Mouse (Mus musculus): ENCODE data around the gene Klf11. TPM values are rescaled to one million over a fixed set of nuclear protein-coding genes. Genes with fewer than 3 reads are reported as not detected.
"Not testable (repeated sequence)": the region's sequence is repeated elsewhere in the genome, so short reads cannot be mapped to it uniquely, and the experiment has no call there.

Klf11 gene
- polyA plus RNA-seq, 1 experiment from 2014 or later: 15.4 TPM

DNA sequence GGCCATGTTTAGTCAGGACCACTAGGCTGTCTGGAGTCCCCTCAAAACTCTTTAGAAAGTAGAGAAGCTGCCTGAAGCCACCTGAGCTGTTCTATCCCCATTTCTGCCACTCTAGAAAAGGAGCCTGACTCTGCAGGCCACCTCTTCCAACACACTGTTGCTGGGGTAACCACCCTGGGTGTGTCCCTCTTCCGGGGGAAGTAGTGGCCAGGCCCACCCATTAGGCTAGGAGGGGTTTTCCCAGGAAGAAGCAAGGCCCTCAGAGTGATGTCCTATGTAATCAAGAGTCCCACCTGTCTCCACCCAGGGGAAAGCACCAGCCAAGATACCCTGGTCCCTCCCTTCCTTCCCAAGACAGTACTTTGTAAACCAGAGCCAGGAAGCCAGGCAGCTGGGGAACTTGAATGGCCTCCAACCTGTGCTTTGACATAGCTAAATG, 17.3 kb upstream of the Klf11 start:
- ATAC-seq (replicated peaks; ENCODE audit: low FRiP score, low read depth) (no peak), DNase-seq (ENCODE audit: low spot score) (no peak)
- H3K4me1 ChIP-seq (replicated peaks; ENCODE audit: insufficient read depth, low read length): no peaks in the 10 kb centered on the region
- WGBS: 62% methylated on average over 1 of the region's 1 CpGs
- no peaks in the 10 kb centered on the region for H3K27me3 ChIP-seq (ENCODE audit: insufficient read depth, low read length)
- no peaks in the 10 kb centered on the region for H3K36me3 ChIP-seq (ENCODE audit: insufficient read depth, low read length)
- no peak overlapping the region for H3K4me3 ChIP-seq (replicated peaks; ENCODE audit: low read depth, low read length)
- H3K4me2 ChIP-seq (ENCODE audit: low read length): no peak overlapping the region
- H3K9me3 ChIP-seq (replicated peaks; ENCODE audit: low read length): no peaks in the 10 kb centered on the region
- no peak overlapping the region for H3K27ac ChIP-seq
- TF ChIP-seq CTCF (IDR thresholded peaks at IDR 0.05; ENCODE audit: low read depth): no peak
- H3K9ac ChIP-seq (ENCODE audit: low read depth, low read length): no peak overlapping the region

DNA sequence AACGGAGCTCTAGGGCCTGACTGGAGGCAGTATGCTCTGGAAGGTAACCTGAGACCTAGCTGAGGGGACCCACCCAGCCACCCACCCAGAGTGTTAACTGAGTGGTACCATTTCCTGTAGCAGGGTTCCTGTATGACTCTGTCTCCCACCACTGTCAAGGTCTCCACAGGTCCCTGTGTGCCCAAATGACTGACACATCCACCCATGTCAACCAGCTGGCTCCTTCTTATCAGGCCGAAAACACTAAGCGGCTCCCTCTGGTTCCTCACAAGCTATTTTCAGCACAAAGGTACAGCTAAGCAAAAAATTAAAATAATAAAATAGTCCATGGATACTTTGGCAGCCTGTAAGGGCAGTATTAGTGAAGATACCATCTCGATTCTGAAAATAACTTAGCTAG, 16.9 kb upstream of the Klf11 start:
- H3K4me2 ChIP-seq (ENCODE audit: low read length): no peak overlapping the region
- no peak for TF ChIP-seq CTCF (IDR thresholded peaks at IDR 0.05; ENCODE audit: low read depth)
- H3K4me1 ChIP-seq (replicated peaks; ENCODE audit: insufficient read depth, low read length): no peaks in the 10 kb centered on the region
- no peaks in the 10 kb centered on the region for H3K9me3 ChIP-seq (replicated peaks; ENCODE audit: low read length)
- no peak overlapping the region for H3K27ac ChIP-seq
- H3K9ac ChIP-seq (ENCODE audit: low read depth, low read length): no peak overlapping the region
- no peak for ATAC-seq (replicated peaks; ENCODE audit: low FRiP score, low read depth)
- no peak for DNase-seq (ENCODE audit: low spot score)
- no peaks in the 10 kb centered on the region for H3K27me3 ChIP-seq (ENCODE audit: insufficient read depth, low read length)
- WGBS: 73% methylated on average over 4 of the region's 4 CpGs
- H3K36me3 ChIP-seq (ENCODE audit: insufficient read depth, low read length): no peaks in the 10 kb centered on the region
- no peak overlapping the region for H3K4me3 ChIP-seq (replicated peaks; ENCODE audit: low read depth, low read length)

DNA sequence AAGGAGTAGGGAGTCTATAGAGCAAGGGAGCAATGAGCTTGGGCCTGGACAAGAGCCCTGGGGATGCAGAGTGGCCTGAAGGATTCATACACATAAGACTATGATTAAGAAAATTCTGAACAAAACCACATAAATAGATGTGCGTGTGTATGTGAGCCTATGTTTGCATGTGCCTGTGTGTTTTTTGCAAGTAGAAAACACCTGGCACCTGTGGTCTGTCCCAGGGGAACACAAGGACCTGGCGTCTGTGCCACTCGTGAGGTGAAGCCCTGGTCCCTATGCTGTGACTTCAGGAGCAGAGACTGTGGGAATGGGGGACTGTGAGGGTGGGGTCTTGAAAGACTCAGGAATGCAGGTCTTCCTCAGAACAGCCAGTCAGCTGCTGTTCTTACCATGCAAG, 16.4 kb upstream of the Klf11 start:
- Histone ChIP-seq H3K4me2 (ENCODE audit: low read length) (no peak overlapping the region), H3K9ac (ENCODE audit: low read depth, low read length) (no peak overlapping the region), H3K27ac (no peak overlapping the region), H3K9me3 (replicated peaks; ENCODE audit: low read length) (no peaks in the 10 kb centered on the region), H3K27me3 (ENCODE audit: insufficient read depth, low read length) (no peaks in the 10 kb centered on the region), H3K4me3 (replicated peaks; ENCODE audit: low read depth, low read length) (no peak overlapping the region), H3K4me1 (replicated peaks; ENCODE audit: insufficient read depth, low read length) (no peaks in the 10 kb centered on the region), H3K36me3 (ENCODE audit: insufficient read depth, low read length) (no peaks in the 10 kb centered on the region)
- TF ChIP-seq CTCF (IDR thresholded peaks at IDR 0.05; ENCODE audit: low read depth): no peak
- DNase-seq (ENCODE audit: low spot score): no peak
- 90% methylated on average over 3 of the region's 3 CpGs for WGBS
- ATAC-seq (replicated peaks; ENCODE audit: low FRiP score, low read depth): no peak

DNA sequence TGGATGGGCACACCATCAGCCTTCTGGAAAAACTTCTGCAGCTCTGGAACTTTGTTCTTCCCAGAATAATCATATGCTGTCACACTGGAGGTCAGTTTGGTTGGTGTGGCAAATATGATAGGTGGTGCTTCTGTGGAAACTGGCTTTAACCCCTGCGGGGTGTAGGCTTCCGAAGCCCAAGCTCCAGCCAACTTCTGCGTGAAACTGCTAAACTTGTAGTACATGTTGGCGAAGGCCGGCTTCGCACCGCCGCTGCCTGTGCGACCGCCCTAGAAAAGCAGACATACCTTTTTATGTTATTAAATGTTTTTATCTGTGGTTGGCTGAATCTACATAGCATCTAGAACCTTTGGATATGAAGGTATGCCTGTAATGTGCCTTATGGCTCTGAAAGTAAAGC, 12.3 kb upstream of the Klf11 start:
- H3K9me3 ChIP-seq (replicated peaks; ENCODE audit: low read length); H3K4me3 ChIP-seq (replicated peaks; ENCODE audit: low read depth, low read length); H3K4me1 ChIP-seq (replicated peaks; ENCODE audit: insufficient read depth, low read length); H3K27me3 ChIP-seq (ENCODE audit: insufficient read depth, low read length); H3K4me2 ChIP-seq (ENCODE audit: low read length); H3K9ac ChIP-seq (ENCODE audit: low read depth, low read length); H3K36me3 ChIP-seq (ENCODE audit: insufficient read depth, low read length); H3K27ac ChIP-seq; DNase-seq (ENCODE audit: low spot score); ATAC-seq (replicated peaks; ENCODE audit: low FRiP score, low read depth): not testable (repeated sequence)
- 96% methylated on average over 10 of the region's 10 CpGs for WGBS

DNA sequence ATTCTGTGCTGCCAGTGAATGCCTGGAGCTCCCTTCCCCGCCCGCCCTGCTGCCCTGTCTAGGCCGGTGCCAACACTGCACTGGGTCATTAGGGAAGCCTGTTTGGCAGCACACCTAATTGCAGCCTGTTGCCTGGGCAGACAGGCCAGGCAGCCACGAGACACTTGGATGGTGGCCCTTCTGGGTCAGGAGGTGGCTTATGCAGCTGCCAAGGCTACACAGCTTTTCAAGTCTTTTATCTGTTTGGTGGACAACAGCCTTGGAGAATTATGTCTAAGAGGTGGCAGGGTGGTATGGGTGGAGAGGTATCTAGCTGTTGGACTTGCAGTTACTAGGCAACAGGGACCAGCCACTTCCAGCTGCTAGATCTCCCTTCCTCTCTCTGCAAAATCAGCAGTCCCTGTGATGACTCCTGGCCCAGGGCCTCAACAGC, 8.7 kb upstream of the Klf11 start:
- 58% methylated on average over 4 of the region's 4 CpGs for WGBS
- Histone ChIP-seq H3K9me3 (replicated peaks; ENCODE audit: low read length) (no peaks in the 10 kb centered on the region), H3K27me3 (ENCODE audit: insufficient read depth, low read length) (no peaks in the 10 kb centered on the region), H3K9ac (ENCODE audit: low read depth, low read length) (no peak overlapping the region), H3K4me2 (ENCODE audit: low read length) (no peak overlapping the region), H3K4me3 (replicated peaks; ENCODE audit: low read depth, low read length) (no peak overlapping the region), H3K27ac (no peak overlapping the region), H3K36me3 (ENCODE audit: insufficient read depth, low read length) (no peaks in the 10 kb centered on the region), H3K4me1 (replicated peaks; ENCODE audit: insufficient read depth, low read length) (no peaks in the 10 kb centered on the region)
- no peak for TF ChIP-seq CTCF (IDR thresholded peaks at IDR 0.05; ENCODE audit: low read depth)
- DNase-seq (ENCODE audit: low spot score): no peak
- ATAC-seq (replicated peaks; ENCODE audit: low FRiP score, low read depth): no peak; the same call in 1 of the 2 replicates

DNA sequence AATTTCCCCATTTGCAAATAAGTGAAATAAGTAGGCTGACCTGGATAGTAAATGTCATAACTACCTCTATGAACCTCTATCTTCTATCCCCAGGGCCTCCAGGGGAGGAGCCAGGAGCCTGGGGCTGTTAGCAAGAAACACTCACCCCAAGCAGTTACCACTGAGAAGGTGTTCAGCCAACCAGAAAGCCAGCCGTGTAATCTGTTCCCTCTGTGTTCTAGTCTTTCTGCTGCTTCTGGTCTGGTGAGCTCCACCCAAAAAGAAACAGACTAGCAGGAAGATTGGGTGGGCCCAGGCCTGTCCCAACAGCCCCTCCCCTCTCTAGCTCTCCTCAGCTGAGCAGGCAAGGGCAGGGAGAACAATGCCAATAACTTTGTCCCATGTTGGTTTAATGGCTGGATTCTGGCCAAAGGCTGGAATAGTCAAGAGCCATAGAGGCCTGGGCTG, 6.9 kb upstream of the Klf11 start:
- 13% methylated on average over 1 of the region's 1 CpGs for WGBS
- Histone ChIP-seq H3K9me3 (replicated peaks; ENCODE audit: low read length) (no peaks in the 10 kb centered on the region), H3K4me2 (ENCODE audit: low read length) (no peak overlapping the region), H3K4me1 (replicated peaks; ENCODE audit: insufficient read depth, low read length) (no peaks in the 10 kb centered on the region), H3K27me3 (ENCODE audit: insufficient read depth, low read length) (no peaks in the 10 kb centered on the region), H3K9ac (ENCODE audit: low read depth, low read length) (no peak overlapping the region), H3K27ac (no peak overlapping the region), H3K36me3 (ENCODE audit: insufficient read depth, low read length) (no peaks in the 10 kb centered on the region), H3K4me3 (replicated peaks; ENCODE audit: low read depth, low read length) (no peak overlapping the region)
- no peak for TF ChIP-seq CTCF (IDR thresholded peaks at IDR 0.05; ENCODE audit: low read depth)
- DNase-seq (ENCODE audit: low spot score) (peak; percentile 31), ATAC-seq (replicated peaks; ENCODE audit: low FRiP score, low read depth) (peak; percentile 33; the same call in 1 of the 2 replicates)

DNA sequence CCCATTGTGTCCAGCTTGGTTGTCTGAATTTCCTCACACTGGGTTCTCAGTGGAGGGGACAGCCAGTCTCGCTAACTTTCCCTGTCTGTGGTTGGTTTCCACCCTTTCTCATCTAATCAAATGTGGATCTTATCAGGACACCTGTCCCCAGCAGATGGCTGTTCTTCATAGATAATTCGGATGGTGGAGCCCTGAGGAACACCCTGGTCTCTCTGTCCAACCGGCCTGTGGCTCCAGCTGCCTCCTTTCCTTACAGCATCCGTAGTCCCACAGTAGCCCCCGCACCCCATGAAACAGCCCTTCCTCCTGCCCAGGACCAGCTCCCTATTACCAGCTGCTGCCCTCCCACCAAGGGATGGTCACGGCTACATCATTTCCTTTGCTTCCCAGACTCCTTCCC, 5.2 kb upstream of the Klf11 start:
- TF ChIP-seq CTCF (IDR thresholded peaks at IDR 0.05; ENCODE audit: low read depth): no peak
- 82% methylated on average over 6 of the region's 6 CpGs for WGBS
- Histone ChIP-seq H3K4me2 (ENCODE audit: low read length) (no peak overlapping the region), H3K27me3 (ENCODE audit: insufficient read depth, low read length) (no peaks in the 10 kb centered on the region), H3K36me3 (ENCODE audit: insufficient read depth, low read length) (no peaks in the 10 kb centered on the region), H3K4me3 (replicated peaks; ENCODE audit: low read depth, low read length) (no peak overlapping the region), H3K9ac (ENCODE audit: low read depth, low read length) (no peak overlapping the region), H3K9me3 (replicated peaks; ENCODE audit: low read length) (no peaks in the 10 kb centered on the region), H3K4me1 (replicated peaks; ENCODE audit: insufficient read depth, low read length) (0 out of 2 replicates have a peak, but pooled peaks cover 6% of the 10 kb centered on the region), H3K27ac (no peak overlapping the region)
- DNase-seq (ENCODE audit: low spot score) (no peak), ATAC-seq (replicated peaks; ENCODE audit: low FRiP score, low read depth) (no peak)

Measured in kidney, postnatal 0 days (tissue).